Mouse (Mus musculus) ovary, adult 18-20 months (tissue): ENCODE measurements around the gene Mars2.

Experiments
- DNase-seq: peaks from one replicate; pipeline ENCODE4 v3.0.0; 2022; ENCODE audit warnings: low spot score, mixed read lengths

Gene Mars2

GRCm38 (mm10) chr1:55236890-55237642 lies at the start of gene Mars2:
TSS of gene Mars2 (plus strand) at chr1:55237177.
- DNase-seq, result peak; percentile 91

- DNase-seq, result no peak
These were observed 45.0 kb upstream of the Mars2 start for GRCm38 (mm10) chr1:55192015-55192414.

GRCm38 (mm10) chr1:55192824-55193223 lies 44.2 kb upstream of the Mars2 start:
- DNase-seq, result no peak

DNA sequence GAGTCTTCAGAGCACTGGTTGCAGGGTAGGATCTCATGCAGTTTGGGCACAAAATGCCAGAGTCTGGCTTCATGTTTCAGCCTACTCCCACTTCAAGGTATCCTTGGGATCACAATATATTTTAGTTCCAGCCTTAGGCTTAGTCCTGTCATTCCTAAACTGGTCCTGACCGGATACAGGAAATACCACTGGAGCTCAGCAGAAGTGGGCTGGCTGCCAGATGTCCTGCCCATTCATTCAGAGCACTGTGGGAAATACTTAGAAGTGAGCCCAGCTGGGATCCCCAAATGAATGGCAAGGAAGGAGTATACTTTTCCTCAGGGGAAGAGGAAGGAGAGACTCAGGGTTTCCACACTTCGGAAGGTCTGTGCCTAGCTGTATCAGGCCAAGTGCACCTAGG lies 43.7 kb upstream of the Mars2 start:
- no peak for DNase-seq

DNA sequence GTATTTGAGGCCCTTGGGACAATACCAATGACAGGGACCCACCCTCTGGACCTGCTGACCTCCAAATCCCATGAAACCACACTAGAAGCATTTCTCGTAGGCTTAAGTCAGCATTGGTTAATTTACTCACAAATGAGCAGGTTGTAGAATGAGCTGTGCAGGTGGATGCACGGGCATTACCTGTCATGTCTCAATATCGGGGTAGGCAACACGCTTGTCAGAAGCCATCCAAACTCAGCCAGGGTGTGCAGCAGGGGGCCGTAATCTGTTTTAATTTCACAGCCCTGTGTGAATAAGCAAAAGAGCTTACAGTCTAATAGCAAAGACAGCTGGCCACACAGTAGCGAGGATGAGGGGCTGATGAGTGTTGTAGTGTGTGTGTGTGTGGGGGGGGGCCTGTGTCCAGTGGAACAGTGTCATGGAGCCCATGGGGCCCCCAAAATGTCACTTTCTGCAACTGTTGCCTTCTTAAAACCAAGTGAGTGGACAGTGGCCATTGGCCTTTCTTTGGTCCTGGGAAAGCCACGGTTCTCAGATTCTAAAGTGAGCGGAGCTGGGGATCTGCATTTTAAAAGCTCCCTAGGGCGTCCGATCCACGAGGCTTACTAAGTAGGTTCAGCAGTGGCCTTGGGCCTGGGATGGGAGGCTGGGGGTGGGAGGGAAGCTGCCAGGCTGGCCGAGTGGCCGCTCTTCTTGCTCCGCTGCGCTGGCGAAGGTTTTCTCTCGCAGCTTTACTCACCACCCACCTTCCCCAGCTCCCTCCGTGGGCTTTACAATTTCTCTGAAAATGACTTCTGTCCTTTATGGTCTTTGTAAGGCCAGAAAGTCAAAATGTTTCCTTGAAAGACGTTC lies 42.7 kb upstream of the Mars2 start:
- DNase-seq, result no peak

- DNase-seq, result no peak
These were observed 42.0 kb upstream of the Mars2 start for GRCm38 (mm10) chr1:55195021-55195420.

GRCm38 (mm10) chr1:55196327-55197003 lies 40.5 kb upstream of the Mars2 start:
- no peak for DNase-seq

- no peak for DNase-seq
These were observed 38.3 kb upstream of the Mars2 start for GRCm38 (mm10) chr1:55198719-55199118.

DNA sequence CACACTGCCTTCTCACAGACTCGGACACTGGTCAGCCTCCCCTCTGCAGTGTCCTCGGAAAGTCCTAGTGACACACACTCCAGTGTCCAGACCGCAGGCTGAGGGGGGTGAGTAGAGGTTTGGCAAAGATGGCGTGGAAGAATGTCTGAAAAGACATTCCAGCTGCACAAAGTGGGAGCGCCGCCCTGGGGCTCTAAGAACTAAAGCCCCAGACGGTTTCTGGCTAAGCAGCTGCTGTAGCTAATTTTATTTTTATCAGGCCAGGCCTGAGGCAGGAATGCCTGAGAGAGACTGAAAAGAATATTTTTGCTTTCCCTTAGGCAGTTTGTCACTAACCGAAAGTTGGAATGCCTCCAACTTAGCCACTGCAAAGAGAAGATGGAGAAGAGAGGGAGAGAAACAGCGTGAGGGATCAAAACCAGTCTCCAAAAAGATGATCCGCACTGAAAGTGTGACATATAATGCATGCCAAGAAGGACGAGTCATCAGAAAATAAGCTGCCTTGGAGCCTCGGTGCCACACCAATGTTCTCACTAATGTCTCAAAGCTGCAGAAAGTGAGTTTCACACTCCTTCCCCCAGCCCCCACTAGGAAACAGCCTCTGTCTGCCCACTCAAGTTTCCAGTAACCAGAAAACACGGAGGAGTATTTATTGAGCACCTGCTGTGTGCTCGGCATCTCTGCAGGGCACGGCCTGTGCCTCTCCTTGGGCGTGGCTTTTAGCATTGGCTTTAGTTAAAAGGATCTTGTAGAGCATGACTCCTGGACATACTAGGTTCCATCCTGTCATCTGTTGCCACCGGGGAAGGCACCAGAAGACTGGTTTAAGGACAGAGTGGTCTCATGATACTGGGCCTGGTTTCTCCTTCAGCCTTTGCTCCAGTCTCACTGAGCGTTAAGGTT lies 34.9 kb upstream of the Mars2 start:
- peak; percentile 14 for DNase-seq

GRCm38 (mm10) chr1:55205808-55206327 lies 31.1 kb upstream of the Mars2 start:
- no peak for DNase-seq

DNA sequence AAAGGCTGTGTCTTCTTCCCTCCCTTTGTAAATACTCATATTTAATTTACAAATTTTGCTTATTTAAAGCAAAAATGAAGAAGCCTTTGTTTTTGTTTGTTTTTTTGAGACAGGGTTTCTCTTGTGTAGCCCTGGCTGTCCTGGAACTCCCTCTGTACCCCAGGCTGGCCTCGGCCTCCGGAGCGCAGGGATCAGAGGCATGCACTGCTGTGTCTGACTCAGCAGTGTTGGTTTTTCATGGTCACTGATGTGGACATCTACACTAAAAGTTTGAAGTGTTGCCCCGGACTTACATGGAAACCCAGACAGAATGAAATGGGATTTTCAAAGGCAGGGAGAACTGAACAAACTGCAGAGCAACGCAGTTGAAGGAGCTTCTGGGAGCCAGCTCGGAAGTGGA lies 29.4 kb upstream of the Mars2 start:
- DNase-seq, result no peak

DNA sequence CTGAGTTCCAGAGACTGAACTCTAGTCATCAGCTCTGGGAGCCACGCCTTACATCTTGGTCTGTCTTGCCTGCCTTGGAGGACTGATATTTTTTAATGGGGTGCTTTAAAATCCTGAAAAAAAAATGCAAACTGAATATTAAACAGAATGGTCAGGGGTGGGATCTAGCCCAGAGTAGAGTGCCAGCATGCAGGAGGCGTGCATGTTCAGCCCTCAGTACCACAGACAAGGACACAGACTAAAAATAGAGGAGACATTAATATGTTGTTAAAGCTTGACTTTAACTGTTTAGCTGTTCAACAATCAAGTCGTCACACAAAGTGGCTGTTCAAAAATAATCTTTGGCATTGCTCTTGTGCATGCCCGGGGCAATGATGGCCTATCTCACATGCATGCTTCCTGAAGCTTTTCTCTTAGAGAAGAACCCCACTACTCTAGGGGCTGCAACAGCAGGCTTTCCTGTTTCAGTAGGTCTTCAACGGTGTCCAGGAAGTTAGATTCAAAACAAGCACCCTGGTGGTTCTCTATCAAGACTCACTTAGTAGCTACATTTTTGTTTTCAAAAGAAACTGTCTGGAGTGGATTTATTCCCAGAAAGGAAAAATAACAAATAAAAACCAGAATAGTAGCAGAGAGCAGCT lies 28.4 kb upstream of the Mars2 start:
- DNase-seq, result no peak

- no peak for DNase-seq
These were observed 26.6 kb upstream of the Mars2 start for GRCm38 (mm10) chr1:55210202-55210965.

DNA sequence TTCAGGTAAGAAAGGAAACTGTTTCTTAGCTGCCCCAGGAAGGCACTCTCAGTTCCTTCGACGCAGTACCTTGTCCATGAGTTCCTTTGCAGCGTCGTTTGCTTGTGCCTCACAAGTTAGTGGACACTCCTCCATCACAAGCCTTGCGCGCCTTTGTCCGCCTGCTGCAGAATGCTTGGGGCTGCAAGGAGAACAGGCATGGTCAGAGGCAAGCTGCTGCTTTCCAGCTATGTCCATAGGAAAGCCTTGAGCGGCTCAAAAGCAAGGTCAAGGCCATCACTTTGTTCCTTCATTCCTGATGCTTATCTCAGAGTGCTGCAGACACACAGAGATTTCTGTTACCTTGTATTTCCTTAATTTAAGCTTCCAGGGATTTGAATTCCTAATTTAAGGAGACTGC lies 25.9 kb upstream of the Mars2 start:
- peak; percentile 34 for DNase-seq

DNA sequence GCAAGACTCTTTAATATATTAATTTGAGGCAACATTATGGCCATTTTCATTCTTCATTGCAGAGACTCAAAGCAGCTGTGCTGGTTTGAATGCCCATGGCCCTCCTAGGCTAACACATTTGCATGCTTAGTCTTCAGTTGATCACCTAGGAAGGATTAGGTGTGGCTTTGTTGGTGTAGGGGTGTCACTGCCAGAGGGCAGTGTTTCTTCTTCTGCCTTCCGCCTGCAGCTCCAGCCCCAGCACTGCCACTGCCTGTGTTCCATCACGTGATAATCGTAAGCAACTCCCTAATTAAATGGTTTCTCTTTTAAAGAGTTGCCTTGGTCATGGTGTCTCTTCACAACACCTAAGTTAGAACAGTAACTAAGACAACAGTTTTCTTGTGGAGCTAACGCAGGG lies 24.2 kb upstream of the Mars2 start:
- DNase-seq, result no peak

GRCm38 (mm10) chr1:55213475-55213874 lies 23.5 kb upstream of the Mars2 start:
- DNase-seq, result no peak

DNA sequence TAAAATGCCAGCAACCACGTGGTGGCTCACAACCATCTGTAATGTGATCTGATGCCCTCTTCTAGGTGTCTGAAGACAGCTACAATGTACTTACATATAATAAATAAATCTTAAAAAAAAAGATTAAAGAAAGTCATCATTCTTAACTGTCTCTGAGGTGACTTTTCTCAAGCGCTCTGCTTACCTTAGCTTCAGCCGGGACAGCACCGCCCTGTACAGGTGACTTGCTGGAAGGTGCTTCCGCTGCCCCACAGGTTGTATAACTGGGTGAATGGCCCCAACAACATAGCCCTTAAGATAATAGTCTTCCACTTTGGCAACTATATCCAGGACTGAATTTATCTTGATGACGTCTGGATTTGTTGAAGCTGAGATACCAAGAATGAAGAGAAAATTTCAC lies 23.0 kb upstream of the Mars2 start:
- DNase-seq, result no peak

DNA sequence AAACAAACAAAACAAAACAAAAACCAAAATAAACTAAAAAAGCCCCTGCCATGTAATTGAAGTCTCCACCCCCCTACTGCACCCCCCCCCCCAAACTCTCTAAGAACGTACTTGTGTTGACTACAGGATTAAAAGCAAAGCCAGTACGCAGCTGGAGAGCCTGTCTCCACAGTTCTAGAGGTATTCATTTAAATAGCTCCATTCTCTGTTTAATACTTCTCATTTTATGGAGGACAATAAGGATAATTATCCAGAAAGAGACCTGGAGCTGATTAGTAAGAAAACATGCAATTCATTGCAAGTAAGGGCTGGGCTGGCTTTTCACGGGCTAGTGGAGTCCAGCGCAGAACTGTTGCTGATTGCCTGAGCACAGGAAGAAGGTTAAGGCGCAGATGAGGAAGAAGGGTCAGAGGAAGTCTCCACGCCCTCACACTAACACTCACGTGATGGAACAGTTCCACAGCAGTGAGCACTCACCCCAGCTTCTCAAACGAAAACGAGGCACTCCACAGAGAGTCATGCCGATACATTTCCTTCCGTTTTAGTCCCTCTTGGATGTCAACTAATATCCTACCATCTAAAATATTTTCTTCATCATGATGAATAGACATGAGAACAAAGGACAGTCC lies 21.7 kb upstream of the Mars2 start:
- DNase-seq, result no peak

DNA sequence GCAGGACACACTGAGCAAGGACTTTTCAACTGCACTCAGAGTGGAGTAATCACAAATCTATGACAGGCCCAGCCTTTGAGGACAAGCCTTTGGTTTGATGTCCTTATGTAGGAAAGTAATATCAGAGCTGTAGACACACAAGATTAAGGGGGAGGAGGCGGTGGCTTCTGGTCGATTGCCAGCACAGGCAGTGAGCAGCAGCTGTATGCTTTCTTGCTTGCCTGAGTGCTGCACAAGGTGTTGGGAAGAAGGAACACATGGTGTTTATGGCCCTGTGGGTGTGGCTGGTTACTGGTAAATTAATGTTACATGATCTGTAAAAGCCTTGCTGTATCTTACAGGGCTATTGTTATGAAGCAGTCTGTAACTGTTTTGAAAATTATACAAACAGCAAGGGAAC lies 19.8 kb upstream of the Mars2 start:
- no peak for DNase-seq

DNA sequence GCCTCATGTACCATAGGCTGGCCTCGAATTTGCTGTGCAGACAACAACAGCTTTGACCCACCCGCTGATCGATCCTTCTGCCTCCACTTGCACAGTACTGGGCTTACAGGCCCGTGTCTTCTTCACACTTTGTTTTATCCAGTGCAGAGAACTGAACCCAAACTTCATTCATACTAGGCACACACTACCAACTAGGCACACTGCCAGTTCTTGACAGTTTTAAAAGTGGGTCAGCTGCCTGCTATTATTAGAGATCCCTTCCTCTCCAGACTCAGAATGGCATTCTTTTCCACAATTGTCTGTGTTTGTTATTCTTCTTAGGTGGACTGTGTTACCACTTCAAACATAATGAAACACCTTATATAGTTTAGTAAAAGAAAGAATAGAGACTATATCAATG lies 15.6 kb upstream of the Mars2 start:
- no peak for DNase-seq
